Mouse (Mus musculus) brown adipose tissue, adult 24 weeks (tissue): ENCODE data around the gene Srrm2. TPM values are rescaled to one million over a fixed set of nuclear protein-coding genes. Genes with fewer than 3 reads are reported as not detected.

Experiments
- H3K27ac ChIP-seq: fragments of 200-500 bp; replicated peaks from 2 replicates; pipeline ENCODE4 v1.5.1; 2012; ENCODE audit warnings: low read depth, mild to moderate bottlenecking, low read length
- H3K4me1 ChIP-seq: fragments of 200-500 bp; 2 replicates; pipeline ENCODE4 v1.6.1; 2012; ENCODE audit warnings: low read length, mixed read lengths; ENCODE audit not compliant: control insufficient read depth, insufficient read depth, insufficient read length
- H3K4me3 ChIP-seq: fragments of 200-500 bp; 2 replicates; pipeline ENCODE4 v1.5.1; 2012; ENCODE audit warnings: low read depth, mild to moderate bottlenecking, low read length, moderate library complexity; ENCODE audit not compliant: insufficient read depth
- polyA plus RNA-seq: library from polyadenylated mRNA; stranded (reverse); fragments of >200 nt; gene quantifications from 2 replicates; pipeline ENCODE4 v1.2.4, GENCODE M21; 2012; ENCODE audit not compliant: missing spikeins, insufficient read depth, insufficient read length

Gene Srrm2
- polyA plus RNA-seq, 1 experiment, result 86.7 TPM

DNA sequence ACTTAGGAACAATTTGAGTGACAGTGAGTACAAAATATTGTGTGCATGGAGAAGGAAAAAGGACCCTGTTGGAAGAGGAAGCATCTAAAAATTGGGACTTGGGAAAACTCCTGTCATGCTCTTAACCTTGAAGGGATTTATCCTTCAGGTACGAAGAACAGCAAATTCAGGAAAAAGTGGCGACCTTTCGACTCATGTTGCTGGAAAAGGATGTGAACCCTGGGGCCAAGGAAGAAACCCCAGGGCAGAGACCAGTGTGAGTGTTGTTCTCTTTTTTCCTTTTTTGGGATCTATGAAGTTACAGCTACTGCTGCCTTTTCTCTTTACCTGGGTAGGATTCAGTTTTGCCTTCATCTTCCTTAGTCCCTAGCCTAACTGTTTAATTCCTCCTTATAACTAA lies 17.6 kb downstream of the Srrm2 start:
- H3K4me3 ChIP-seq, result no peak overlapping the region
- H3K27ac ChIP-seq, result no peak overlapping the region
- no peaks in the 10 kb centered on the region; the same call in 1 of the 2 replicates for H3K4me1 ChIP-seq

DNA sequence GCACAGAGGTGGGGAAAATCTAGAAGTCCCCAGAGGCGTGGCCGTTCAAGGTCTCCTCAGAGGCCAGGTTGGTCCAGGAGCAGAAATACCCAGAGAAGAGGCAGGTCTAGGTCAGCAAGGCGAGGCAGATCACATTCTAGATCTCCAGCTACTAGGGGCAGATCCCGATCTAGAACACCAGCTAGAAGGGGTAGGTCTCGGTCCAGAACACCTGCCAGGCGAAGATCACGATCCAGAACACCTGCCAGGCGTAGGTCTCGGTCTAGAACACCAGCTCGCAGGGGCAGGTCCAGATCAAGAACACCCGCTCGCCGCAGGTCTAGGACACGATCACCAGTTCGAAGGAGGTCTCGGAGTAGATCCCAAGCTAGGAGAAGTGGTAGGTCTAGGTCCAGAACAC lies 25.3 kb downstream of the Srrm2 start:
- no peak overlapping the region for H3K27ac ChIP-seq
- H3K4me3 ChIP-seq, result no peak overlapping the region
- no peaks in the 10 kb centered on the region for H3K4me1 ChIP-seq

DNA sequence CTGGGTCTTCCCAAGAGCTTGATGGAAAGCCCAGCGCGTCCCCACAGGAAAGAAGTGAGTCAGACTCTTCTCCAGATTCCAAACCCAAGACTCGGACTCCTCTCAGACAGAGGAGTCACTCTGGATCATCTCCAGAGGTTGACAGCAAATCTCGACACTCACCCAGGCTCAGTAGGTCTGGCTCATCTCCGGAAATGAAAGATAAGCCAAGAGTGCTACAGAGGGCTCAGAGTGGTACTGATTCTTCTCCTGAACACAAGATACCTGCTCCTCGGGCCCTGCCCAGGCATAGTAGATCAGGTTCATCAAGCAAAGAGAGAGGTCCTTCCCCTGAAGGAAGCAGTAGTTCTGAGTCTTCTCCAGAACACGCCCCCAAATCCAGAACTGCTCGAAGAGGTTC lies 28.2 kb downstream of the Srrm2 start:
- H3K4me3 ChIP-seq, result no peak overlapping the region

DNA sequence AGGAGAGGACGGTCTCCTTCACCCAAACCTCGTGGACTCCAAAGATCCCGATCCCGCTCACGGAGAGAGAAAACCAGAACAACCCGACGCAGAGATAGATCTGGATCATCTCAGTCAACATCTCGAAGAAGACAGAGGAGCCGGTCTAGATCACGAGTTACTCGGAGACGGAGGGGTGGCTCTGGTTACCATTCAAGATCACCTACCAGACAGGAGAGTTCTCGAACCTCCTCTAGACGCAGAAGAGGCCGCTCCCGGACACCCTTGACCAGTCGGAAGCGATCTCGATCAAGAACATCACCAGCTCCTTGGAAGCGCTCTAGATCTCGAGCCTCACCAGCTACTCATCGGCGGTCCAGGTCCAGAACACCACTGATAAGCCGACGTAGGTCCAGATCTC lies 28.9 kb downstream of the Srrm2 start:
- Histone ChIP-seq H3K4me3 (no peak overlapping the region), H3K27ac (no peak overlapping the region), H3K4me1 (no peaks in the 10 kb centered on the region)

More for the DNA sequence above, 28.2 kb downstream of the Srrm2 start:
- no peaks in the 10 kb centered on the region for H3K4me1 ChIP-seq
- H3K27ac ChIP-seq, result no peak overlapping the region

DNA sequence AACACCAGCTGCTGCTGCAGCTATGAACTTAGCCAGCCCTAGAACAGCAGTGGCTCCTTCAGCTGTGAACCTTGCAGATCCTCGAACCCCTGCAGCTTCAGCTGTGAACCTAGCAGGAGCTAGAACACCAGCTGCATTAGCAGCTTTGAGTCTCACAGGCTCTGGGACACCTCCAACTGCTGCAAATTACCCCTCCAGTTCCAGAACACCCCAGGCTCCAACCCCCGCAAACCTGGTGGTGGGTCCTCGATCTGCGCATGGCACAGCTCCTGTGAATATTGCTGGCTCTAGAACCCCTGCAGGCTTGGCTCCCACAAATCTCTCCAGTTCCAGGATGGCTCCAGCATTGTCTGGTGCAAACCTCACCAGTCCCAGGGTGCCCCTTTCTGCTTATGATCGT lies 30.4 kb downstream of the Srrm2 start:
- Histone ChIP-seq H3K4me1 (no peaks in the 10 kb centered on the region), H3K4me3 (no peak overlapping the region), H3K27ac (no peak overlapping the region)

DNA sequence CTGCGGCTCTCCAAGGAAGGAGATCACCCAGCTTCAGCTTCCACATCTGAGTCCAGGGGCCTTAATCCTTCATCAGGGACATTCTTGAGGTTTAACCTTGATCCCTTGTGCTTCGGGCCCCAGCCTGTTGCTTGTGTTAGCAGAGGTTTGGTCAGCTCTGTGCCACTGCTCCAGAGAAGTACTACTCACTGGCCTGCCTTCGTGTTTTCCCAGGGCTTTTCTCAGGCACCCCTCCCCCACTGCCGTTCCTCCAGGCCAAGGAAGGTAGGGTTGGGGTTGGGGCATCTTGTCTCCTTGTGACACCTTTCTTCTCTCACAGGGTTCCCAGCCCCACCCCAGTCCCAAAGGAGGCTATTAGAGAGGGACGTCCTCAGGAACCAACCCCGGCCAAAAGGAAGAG lies 31.8 kb downstream of the Srrm2 start:
- H3K27ac ChIP-seq, result no peak overlapping the region
- H3K4me3 ChIP-seq, result no peak overlapping the region
- no peaks in the 10 kb centered on the region for H3K4me1 ChIP-seq

DNA sequence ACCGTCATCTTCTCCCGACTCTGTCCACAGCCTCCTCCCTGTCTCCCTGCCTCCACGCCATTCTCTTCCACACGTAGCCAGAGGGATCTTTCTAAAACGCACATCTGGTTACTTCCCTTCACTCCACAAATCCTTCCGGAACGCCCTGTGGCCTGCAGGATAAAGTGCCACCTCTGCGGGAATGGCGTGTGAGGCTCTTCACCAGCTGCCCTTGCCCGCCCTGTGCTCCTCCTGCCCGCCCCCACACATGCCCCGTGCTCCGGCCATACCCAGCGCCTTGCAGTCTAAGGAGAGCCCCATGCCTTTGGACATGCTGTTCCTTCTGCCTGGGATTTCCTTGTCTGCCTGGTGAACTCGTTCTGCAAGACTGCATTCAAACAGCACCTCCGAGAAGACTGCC lies 32.7 kb downstream of the Srrm2 start:
- no peak overlapping the region for H3K27ac ChIP-seq

DNA sequence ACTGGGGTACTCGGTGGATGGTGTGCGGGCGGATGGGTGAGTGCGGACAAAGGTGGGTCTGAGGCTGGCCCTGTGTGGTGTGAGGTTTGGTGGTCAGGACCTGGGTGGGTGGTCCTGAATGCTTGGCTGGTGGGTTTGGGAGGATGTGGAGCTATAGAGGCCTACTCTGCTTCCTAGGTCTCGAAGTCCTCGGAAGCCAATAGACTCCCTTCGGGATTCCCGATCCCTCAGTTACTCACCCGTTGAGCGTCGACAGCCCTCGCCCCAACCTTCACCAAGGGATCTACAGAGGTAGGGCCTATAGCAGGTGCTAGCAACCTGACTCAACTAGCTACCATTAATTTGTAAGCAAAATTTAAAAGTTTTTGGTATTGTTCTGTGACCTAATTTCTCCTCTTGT lies 33.3 kb downstream of the Srrm2 start:
- H3K4me3 ChIP-seq, result no peak overlapping the region
- H3K27ac ChIP-seq, result no peak overlapping the region
- H3K4me1 ChIP-seq, result peaks cover 4% of the 10 kb centered on the region; the same call in 1 of the 2 replicates

More for the DNA sequence above, 32.7 kb downstream of the Srrm2 start:
- peaks cover 4% of the 10 kb centered on the region; the same call in 1 of the 2 replicates for H3K4me1 ChIP-seq
- H3K4me3 ChIP-seq, result no peak overlapping the region

DNA sequence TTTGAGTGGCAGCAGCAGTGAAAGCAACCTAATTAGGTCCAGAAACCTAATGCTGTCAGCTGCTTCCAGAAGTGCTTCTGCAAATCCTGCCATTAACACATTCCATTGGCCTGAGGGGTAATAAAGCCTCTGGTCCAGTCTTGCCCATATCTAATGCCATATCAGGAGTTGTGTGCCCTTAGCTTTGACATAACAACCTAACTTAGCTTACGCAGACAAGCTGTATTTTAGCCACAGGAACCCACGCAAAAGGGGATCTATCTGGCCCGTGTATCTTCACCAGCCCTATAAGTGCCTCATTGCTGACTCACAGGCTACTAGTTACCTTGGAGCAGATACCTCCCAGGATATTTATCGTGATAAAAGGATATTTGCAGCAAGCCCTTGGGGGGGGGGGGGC lies 35.3 kb downstream of the Srrm2 start:
- no peak overlapping the region for H3K27ac ChIP-seq
- H3K4me1 ChIP-seq, result peaks cover 4% of the 10 kb centered on the region; the same call in 1 of the 2 replicates
- no peak overlapping the region for H3K4me3 ChIP-seq

DNA sequence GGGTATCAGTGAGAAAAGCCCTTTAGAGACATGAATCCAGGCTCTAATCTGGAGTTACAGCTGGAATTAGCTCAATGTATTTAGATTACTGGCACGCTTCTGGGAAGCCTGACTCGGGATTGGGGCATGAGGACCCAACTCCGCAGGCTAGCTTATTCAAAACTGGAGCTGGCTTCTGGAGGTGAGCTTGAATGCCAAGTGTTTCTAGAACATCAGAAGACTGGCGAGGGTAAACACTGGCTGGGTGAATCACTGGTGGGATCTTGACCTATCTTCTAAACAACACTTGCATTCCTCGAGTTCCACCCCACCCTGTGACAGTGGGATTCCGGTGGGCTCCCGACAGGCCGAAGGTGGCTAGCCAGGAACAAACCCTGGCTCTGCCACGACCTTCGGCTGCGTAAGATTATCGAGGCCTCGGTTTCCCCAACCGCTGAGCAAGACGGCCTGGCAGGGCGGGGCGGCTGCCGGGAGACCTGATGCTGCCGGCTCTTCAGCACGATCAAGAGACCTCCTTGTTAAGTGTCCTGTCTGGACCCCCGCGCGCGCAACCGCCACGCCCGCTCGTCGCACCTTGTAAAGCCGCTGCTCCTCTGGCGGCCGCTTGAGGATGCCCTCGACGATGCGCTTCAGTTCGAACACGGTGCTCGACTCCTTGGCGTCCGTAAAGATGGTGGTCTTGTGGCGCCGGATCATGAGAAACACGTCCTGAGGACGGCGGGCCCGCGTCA lies 38.1 kb downstream of the Srrm2 start:
- Histone ChIP-seq H3K4me3 (peak overlapping the region; percentile 97), H3K27ac (peak overlapping the region; percentile 23; the same call in 1 of the 2 replicates), H3K4me1 (peaks cover 4% of the 10 kb centered on the region; the same call in 1 of the 2 replicates)

DNA sequence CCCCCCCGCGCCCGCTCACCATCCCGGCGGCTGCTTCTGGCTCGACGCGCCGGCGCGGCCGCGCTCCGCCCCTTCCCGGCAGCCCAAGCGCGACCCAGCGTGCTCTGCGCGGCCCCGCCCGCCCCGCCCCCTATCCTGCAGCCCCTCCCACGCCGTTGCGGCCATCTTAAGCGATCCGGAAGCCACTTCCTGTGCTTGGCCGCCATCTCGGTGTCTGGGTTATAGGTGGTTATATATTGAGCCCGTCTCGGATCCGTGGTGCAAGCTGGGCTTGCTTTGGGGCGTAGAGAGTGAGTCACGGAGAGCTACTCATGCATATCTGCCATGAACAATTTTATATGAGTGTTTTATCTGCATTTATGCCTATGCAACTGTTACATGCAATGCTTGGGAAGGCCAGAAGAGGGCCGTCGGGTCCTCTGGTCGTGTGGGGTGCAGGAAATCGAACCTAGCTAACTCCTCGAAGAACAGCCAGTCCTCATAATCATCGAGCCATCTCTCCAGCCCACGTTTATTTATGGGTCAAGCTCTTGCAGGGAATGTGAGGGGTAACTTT lies 38.8 kb downstream of the Srrm2 start, which contains the start of gene Elob:
TSS of gene Elob (minus strand) at position 73 of the 556 bp plus-strand sequence.
- H3K4me1 ChIP-seq, result peaks cover 4% of the 10 kb centered on the region; the same call in 1 of the 2 replicates
- peak within 1 kb of the TSS; percentile 97 for H3K4me3 ChIP-seq
- H3K27ac ChIP-seq, result peak within 1 kb of the TSS; percentile 99

DNA sequence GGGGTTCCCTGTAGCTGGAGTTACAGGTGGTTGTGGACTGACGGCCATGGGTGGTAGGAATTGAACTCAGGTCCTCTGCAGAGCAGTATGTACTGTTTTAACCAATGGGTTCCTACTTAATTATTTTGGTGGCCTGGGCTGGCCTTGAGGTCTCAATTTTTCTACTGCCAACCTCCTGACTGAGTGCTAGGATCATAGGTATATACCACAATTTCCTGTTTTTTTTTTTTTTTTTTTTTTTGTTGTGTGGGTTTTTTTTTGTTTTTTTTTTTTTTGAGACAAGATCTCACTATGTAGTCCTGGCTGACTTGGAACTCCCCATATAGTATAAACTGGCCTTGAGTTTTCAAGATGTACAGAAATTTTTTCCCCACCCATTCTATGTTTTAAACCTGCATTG lies 40.9 kb downstream of the Srrm2 start:
- Histone ChIP-seq H3K4me3 (no peak overlapping the region), H3K4me1 (peaks cover 4% of the 10 kb centered on the region; the same call in 1 of the 2 replicates), H3K27ac (no peak overlapping the region)

DNA sequence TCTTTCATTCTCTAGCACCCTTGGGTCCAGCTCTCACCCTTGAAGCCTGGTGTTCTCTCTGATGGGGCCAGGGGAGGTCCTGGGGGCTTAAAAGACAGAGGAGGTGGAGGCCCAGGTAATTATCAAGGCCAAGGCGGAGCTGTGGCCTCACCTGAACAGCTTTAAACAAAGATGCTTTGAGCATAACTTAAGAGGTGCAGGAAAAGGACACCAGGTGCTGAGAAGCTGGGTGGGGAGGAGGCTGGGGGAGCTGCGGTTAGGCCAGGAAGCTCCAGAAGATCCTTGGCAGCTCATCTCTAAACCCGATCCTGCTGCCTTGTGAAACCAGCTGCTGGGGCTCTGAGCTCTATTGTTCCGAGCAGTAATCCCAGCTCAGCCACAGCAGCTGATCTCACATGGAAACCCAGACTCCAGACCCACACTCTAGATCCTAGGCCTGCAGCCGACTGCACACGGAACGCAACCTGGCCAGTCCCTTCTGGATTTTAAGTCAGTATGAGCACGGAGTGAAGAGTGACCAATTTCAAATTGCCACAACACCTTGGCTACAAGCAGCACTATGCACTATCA lies 45.8 kb downstream of the Srrm2 start, which contains the start of gene Prss33:
TSS of gene Prss33 (minus strand) at position 51 of the 570 bp plus-strand sequence.
- Histone ChIP-seq H3K4me1 (no peaks in the 10 kb centered on the region), H3K27ac (no peak within 1 kb of the TSS), H3K4me3 (no peak within 1 kb of the TSS)

DNA sequence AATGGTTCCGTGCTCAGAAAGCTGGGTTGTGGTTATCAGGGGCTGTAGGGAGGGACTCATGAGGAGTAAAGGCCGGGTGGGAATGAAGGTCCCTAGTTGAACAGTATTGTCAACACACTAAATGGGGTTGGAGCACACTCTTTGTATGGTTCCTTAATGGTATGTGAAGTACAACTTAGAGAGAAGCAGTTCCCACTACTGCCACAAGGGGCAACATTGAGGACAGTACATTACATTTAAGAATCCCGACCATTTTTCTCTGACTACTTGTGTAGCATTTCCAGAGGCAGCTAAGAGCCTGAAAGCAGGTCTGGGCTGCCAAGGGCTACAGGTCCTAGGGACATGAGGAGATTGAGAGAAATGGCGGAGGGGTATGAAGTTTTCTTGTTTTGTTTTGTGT lies 50.8 kb downstream of the Srrm2 start:
- Histone ChIP-seq H3K27ac (no peak overlapping the region), H3K4me1 (no peaks in the 10 kb centered on the region), H3K4me3 (no peak overlapping the region)

DNA sequence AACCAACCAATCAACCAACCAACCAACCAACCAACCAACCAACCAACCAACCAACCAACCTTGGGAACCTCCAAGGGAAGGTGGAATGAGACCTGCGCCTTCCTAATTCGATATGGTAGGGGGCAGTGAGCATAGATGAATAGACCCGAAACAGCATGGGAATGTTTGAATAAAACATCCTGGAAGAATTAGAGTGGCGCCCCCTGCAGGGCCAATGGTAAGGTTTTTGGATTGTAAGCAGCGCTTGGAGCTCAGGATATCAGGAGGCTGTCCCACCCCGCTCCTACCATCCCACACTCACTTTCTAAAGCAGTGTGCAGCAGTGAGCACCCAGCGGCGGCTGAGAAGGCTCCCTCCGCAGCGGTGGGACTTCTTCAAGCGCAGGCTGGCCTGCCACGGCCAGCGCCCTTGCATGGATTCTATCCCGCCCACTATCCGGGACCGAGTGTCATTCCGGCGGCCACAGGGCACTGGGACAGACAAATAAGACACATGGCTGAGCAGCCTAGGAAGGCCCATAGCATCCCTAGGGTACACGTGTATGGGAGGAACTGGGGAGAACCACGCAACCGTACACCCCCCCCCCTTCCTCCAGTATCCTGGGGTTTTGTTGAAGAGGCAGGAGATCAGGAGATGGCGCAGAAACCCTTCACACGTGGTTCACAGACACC lies 52.9 kb downstream of the Srrm2 start:
- Histone ChIP-seq H3K4me3 (no peak overlapping the region), H3K27ac (no peak overlapping the region), H3K4me1 (no peaks in the 10 kb centered on the region)
